Mouse (Mus musculus) T-helper 1 cell (primary cell): ENCODE data around the gene Lbp.

Experiments used
- in situ Hi-C: fragments of 300-600 bp; cut with MboI, MseI; formaldehyde crosslinking; loops from one replicate; pipeline ENCODE4 v1.15.1; 2025; ENCODE audit warnings: high pct_unique_total_duplicates

Gene Lbp

GRCm38 (mm10) chr2:158308276-158308675 lies 2.0 kb downstream of the Lbp start:
- in situ Hi-C loops, result no loop called here

GRCm38 (mm10) chr2:158313089-158313488 lies 6.8 kb downstream of the Lbp start:
- in situ Hi-C loops, result no loop called here

GRCm38 (mm10) chr2:158316371-158316770 lies 10.1 kb downstream of the Lbp start:
- in situ Hi-C loops, result no loop called here

GRCm38 (mm10) chr2:158317026-158317425 lies 10.7 kb downstream of the Lbp start:
- in situ Hi-C loops, result no loop called here

GRCm38 (mm10) chr2:158321596-158321995 lies 15.3 kb downstream of the Lbp start:
- in situ Hi-C loops, result no loop called here

GRCm38 (mm10) chr2:158322845-158323244 lies 16.6 kb downstream of the Lbp start:
- in situ Hi-C loops, result no loop called here

GRCm38 (mm10) chr2:158324531-158325190 lies 18.4 kb downstream of the Lbp start:
- in situ Hi-C loops, result no loop called here

- in situ Hi-C loops, result no loop called here
These were observed 19.3 kb downstream of the Lbp start for GRCm38 (mm10) chr2:158325609-158326008.

GRCm38 (mm10) chr2:158334356-158334755 lies 28.1 kb downstream of the Lbp start:
- in situ Hi-C loops, result loop anchor here (10.0 kb wide), 1 partner anchor 1420 kb away; no protein-coding TSS in a partner anchor

GRCm38 (mm10) chr2:158337698-158338097 lies 31.4 kb downstream of the Lbp start:
- in situ Hi-C loops, result loop anchor here (10.0 kb wide), 1 partner anchor 1423 kb away; no protein-coding TSS in a partner anchor

GRCm38 (mm10) chr2:158339948-158340564 lies 33.8 kb downstream of the Lbp start:
- in situ Hi-C loops, result loop anchor here (5.0 to 10.0 kb wide), 2 partner anchors 58 to 1425 kb away; no protein-coding TSS in a partner anchor

- in situ Hi-C loops, result loop anchor here (5.0 kb wide), 1 partner anchor 59 kb away; no protein-coding TSS in a partner anchor
These were observed 35.0 kb downstream of the Lbp start for GRCm38 (mm10) chr2:158341324-158341723.

GRCm38 (mm10) chr2:158343495-158343894 lies 37.2 kb downstream of the Lbp start:
- in situ Hi-C loops, result loop anchor here (5.0 kb wide), 1 partner anchor 61 kb away; no protein-coding TSS in a partner anchor

- in situ Hi-C loops, result no loop called here
These were observed 40.2 kb downstream of the Lbp start for GRCm38 (mm10) chr2:158346467-158346866.

GRCm38 (mm10) chr2:158347868-158348267 lies 41.6 kb downstream of the Lbp start:
- in situ Hi-C loops, result no loop called here

GRCm38 (mm10) chr2:158352801-158353520 lies 46.7 kb downstream of the Lbp start:
- in situ Hi-C loops, result loop anchor here (5.0 kb wide), 1 partner anchor 136 kb away; no protein-coding TSS in a partner anchor

GRCm38 (mm10) chr2:158354348-158355114 lies 48.2 kb downstream of the Lbp start:
- in situ Hi-C loops, result loop anchor here (5.0 kb wide), 1 partner anchor 137 kb away; no protein-coding TSS in a partner anchor

- in situ Hi-C loops, result no loop called here
These were observed 48.9 kb downstream of the Lbp start for GRCm38 (mm10) chr2:158355238-158355637.

- in situ Hi-C loops, result no loop called here
These were observed 49.8 kb downstream of the Lbp start for GRCm38 (mm10) chr2:158356121-158356520.

- in situ Hi-C loops, result no loop called here
These were observed 53.7 kb downstream of the Lbp start for GRCm38 (mm10) chr2:158359757-158360620.
